Mouse (Mus musculus): ENCODE results near the gene Tcp10a. TPM values are rescaled to one million over a fixed set of nuclear protein-coding genes. Genes with fewer than 3 reads are reported as not detected.
"Not testable (repeated sequence)": the region's sequence is repeated elsewhere in the genome, so short reads cannot be mapped to it uniquely, and the experiment has no call there.

The Tcp10a gene
- polyA plus RNA-seq, 1 experiment from 2014 or later = not detected

- WGBS = 87% methylated on average over 9 of the region's 9 CpGs
- not testable (repeated sequence) for H3K9me3 ChIP-seq (replicated peaks); H3K4me3 ChIP-seq; H3K27me3 ChIP-seq (ENCODE audit: low read depth, poor library complexity, severe bottlenecking); H3K27ac ChIP-seq (replicated peaks); DNase-seq (ENCODE audit: low spot score); H3K4me1 ChIP-seq; H3K36me3 ChIP-seq
Observed at GRCm38 (mm10) chr17:7337381-7337780, 12.9 kb downstream of the Tcp10a start.

GRCm38 (mm10) chr17:7348765-7349164, 24.3 kb downstream of the Tcp10a start:
- not testable (repeated sequence) for H3K4me3 ChIP-seq; H3K9me3 ChIP-seq (replicated peaks); H3K27me3 ChIP-seq (ENCODE audit: low read depth, poor library complexity, severe bottlenecking); H3K36me3 ChIP-seq; DNase-seq (ENCODE audit: low spot score); H3K4me1 ChIP-seq; H3K27ac ChIP-seq (replicated peaks)
- 88% methylated on average over 2 of the region's 3 CpGs for WGBS

- H3K36me3 ChIP-seq; H3K27ac ChIP-seq (replicated peaks); H3K4me1 ChIP-seq; H3K27me3 ChIP-seq (ENCODE audit: low read depth, poor library complexity, severe bottlenecking); H3K9me3 ChIP-seq (replicated peaks); H3K4me3 ChIP-seq; DNase-seq (ENCODE audit: low spot score): not testable (repeated sequence)
- WGBS = 96% methylated on average over 1 of the region's 1 CpGs
Observed at GRCm38 (mm10) chr17:7352596-7352995, 28.1 kb downstream of the Tcp10a start, which contains the start of gene Ttll2. TSS of gene Ttll2 (minus strand) at chr17:7352696.

- not testable (repeated sequence) for H3K9me3 ChIP-seq (replicated peaks); H3K4me3 ChIP-seq; H3K27ac ChIP-seq (replicated peaks); DNase-seq (ENCODE audit: low spot score); H3K27me3 ChIP-seq (ENCODE audit: low read depth, poor library complexity, severe bottlenecking); H3K36me3 ChIP-seq; H3K4me1 ChIP-seq
- 76% methylated on average over 4 of the region's 4 CpGs for WGBS
Observed at GRCm38 (mm10) chr17:7359806-7360205, 35.4 kb downstream of the Tcp10a start.

- not testable (repeated sequence) for H3K4me3 ChIP-seq; H3K9me3 ChIP-seq (replicated peaks); H3K27ac ChIP-seq (replicated peaks); H3K4me1 ChIP-seq; H3K27me3 ChIP-seq (ENCODE audit: low read depth, poor library complexity, severe bottlenecking); DNase-seq (ENCODE audit: low spot score); H3K36me3 ChIP-seq
- 86% methylated on average over 9 of the region's 9 CpGs for WGBS
Observed at GRCm38 (mm10) chr17:7360749-7361465, 36.5 kb downstream of the Tcp10a start.

- H3K9me3 ChIP-seq (replicated peaks); H3K4me1 ChIP-seq; H3K27me3 ChIP-seq (ENCODE audit: low read depth, poor library complexity, severe bottlenecking); H3K27ac ChIP-seq (replicated peaks); H3K36me3 ChIP-seq; H3K4me3 ChIP-seq; DNase-seq (ENCODE audit: low spot score): not testable (repeated sequence)
- WGBS = 71% methylated on average over 1 of the region's 3 CpGs
Observed at GRCm38 (mm10) chr17:7365615-7366014, 41.2 kb downstream of the Tcp10a start.

- DNase-seq (ENCODE audit: low spot score); H3K4me3 ChIP-seq; H3K27me3 ChIP-seq (ENCODE audit: low read depth, poor library complexity, severe bottlenecking); H3K27ac ChIP-seq (replicated peaks); H3K9me3 ChIP-seq (replicated peaks); H3K36me3 ChIP-seq; H3K4me1 ChIP-seq: not testable (repeated sequence)
- WGBS = 60% methylated on average over 1 of the region's 1 CpGs
Observed at GRCm38 (mm10) chr17:7366265-7366664, 41.8 kb downstream of the Tcp10a start.

- not testable (repeated sequence) for H3K4me1 ChIP-seq; H3K27me3 ChIP-seq (ENCODE audit: low read depth, poor library complexity, severe bottlenecking); H3K4me3 ChIP-seq; H3K27ac ChIP-seq (replicated peaks); DNase-seq (ENCODE audit: low spot score); H3K9me3 ChIP-seq (replicated peaks); H3K36me3 ChIP-seq
- 57% methylated on average over 5 of the region's 7 CpGs for WGBS
Observed at GRCm38 (mm10) chr17:7366676-7367374, 42.4 kb downstream of the Tcp10a start.

GRCm38 (mm10) chr17:7369401-7369800, 45.0 kb downstream of the Tcp10a start:
- not testable (repeated sequence) for H3K4me1 ChIP-seq; H3K27me3 ChIP-seq (ENCODE audit: low read depth, poor library complexity, severe bottlenecking); H3K36me3 ChIP-seq; H3K4me3 ChIP-seq; DNase-seq (ENCODE audit: low spot score); H3K9me3 ChIP-seq (replicated peaks); H3K27ac ChIP-seq (replicated peaks)
- 69% methylated on average over 6 of the region's 6 CpGs for WGBS

- whole genome bisulfite sequencing = 100% methylated on average over 1 of the region's 5 CpGs
- H3K4me3 ChIP-seq; DNase-seq (ENCODE audit: low spot score); H3K9me3 ChIP-seq (replicated peaks); H3K36me3 ChIP-seq; H3K4me1 ChIP-seq; H3K27me3 ChIP-seq (ENCODE audit: low read depth, poor library complexity, severe bottlenecking); H3K27ac ChIP-seq (replicated peaks): not testable (repeated sequence)
Observed at GRCm38 (mm10) chr17:7371879-7372278, 47.4 kb downstream of the Tcp10a start, which contains the start of gene Gm49630. TSS of gene Gm49630 (minus strand) at chr17:7371979.

GRCm38 (mm10) chr17:7376951-7377700, 52.7 kb downstream of the Tcp10a start:
- H3K4me3 ChIP-seq; H3K36me3 ChIP-seq; H3K4me1 ChIP-seq; H3K27me3 ChIP-seq (ENCODE audit: low read depth, poor library complexity, severe bottlenecking); H3K27ac ChIP-seq (replicated peaks); H3K9me3 ChIP-seq (replicated peaks); DNase-seq (ENCODE audit: low spot score): not testable (repeated sequence)
- WGBS = 81% methylated on average over 1 of the region's 3 CpGs

- not testable (repeated sequence) for H3K4me1 ChIP-seq; DNase-seq (ENCODE audit: low spot score); H3K9me3 ChIP-seq (replicated peaks); H3K27ac ChIP-seq (replicated peaks); H3K36me3 ChIP-seq; H3K27me3 ChIP-seq (ENCODE audit: low read depth, poor library complexity, severe bottlenecking); H3K4me3 ChIP-seq
- 40% methylated on average over 2 of the region's 3 CpGs for WGBS
Observed at GRCm38 (mm10) chr17:7377907-7378306, 53.5 kb downstream of the Tcp10a start.

GRCm38 (mm10) chr17:7382711-7383110, 58.3 kb downstream of the Tcp10a start:
- WGBS = 95% methylated on average over 1 of the region's 3 CpGs
- H3K27ac ChIP-seq (replicated peaks) = not testable (repeated sequence)

More at GRCm38 (mm10) chr17:7382711-7383110, 58.3 kb downstream of the Tcp10a start:
- not testable (repeated sequence) for H3K27me3 ChIP-seq (ENCODE audit: low read depth, poor library complexity, severe bottlenecking); H3K4me3 ChIP-seq; H3K4me1 ChIP-seq; H3K36me3 ChIP-seq; H3K9me3 ChIP-seq (replicated peaks); DNase-seq (ENCODE audit: low spot score)
